Mouse (Mus musculus): Measurements from ENCODE around the gene Mgea5. TPM values are rescaled to one million over a fixed set of nuclear protein-coding genes. Genes with fewer than 3 reads are reported as not detected.

The Mgea5 gene
- polyA plus RNA-seq, 1 experiment = 80.8 TPM

GRCm38 (mm10) chr19:45804593-45805368 is 21.1 kb upstream of the Mgea5 start:
- TF ChIP-seq POLR2A (IDR thresholded peaks at IDR 0.05; ENCODE audit: borderline replicate concordance, control insufficient read depth, low read depth, low read length) (no peak), CTCF (IDR thresholded peaks at IDR 0.05; ENCODE audit: control insufficient read depth, insufficient read depth, low read length) (peak; percentile 77)
- 33% methylated on average over 12 of the region's 12 CpGs for WGBS
- Histone ChIP-seq H3K27ac (ENCODE audit: control insufficient read depth, insufficient read depth, low read depth, low read length, poor library complexity) (no peak overlapping the region), H3K4me1 (ENCODE audit: control insufficient read depth, insufficient read depth, low read length) (no peaks in the 10 kb centered on the region), H3K4me3 (replicated peaks; ENCODE audit: control insufficient read depth, low read depth, low read length) (no peak overlapping the region)

GRCm38 (mm10) chr19:45803408-45803807 is 19.8 kb upstream of the Mgea5 start:
- Histone ChIP-seq H3K4me3 (replicated peaks; ENCODE audit: control insufficient read depth, low read depth, low read length) (no peak overlapping the region), H3K4me1 (ENCODE audit: control insufficient read depth, insufficient read depth, low read length) (no peaks in the 10 kb centered on the region), H3K27ac (ENCODE audit: control insufficient read depth, insufficient read depth, low read depth, low read length, poor library complexity) (no peak overlapping the region)
- 31% methylated on average over 4 of the region's 4 CpGs for whole genome bisulfite sequencing
- TF ChIP-seq POLR2A (IDR thresholded peaks at IDR 0.05; ENCODE audit: borderline replicate concordance, control insufficient read depth, low read depth, low read length) (no peak), CTCF (IDR thresholded peaks at IDR 0.05; ENCODE audit: control insufficient read depth, insufficient read depth, low read length) (no peak)

GRCm38 (mm10) chr19:45802702-45803101 is 19.1 kb upstream of the Mgea5 start:
- WGBS = 54% methylated on average over 4 of the region's 4 CpGs
- H3K4me1 ChIP-seq (ENCODE audit: control insufficient read depth, insufficient read depth, low read length) = no peaks in the 10 kb centered on the region
- H3K4me3 ChIP-seq (replicated peaks; ENCODE audit: control insufficient read depth, low read depth, low read length) = no peak overlapping the region
- no peak for TF ChIP-seq CTCF (IDR thresholded peaks at IDR 0.05; ENCODE audit: control insufficient read depth, insufficient read depth, low read length)
- no peak for TF ChIP-seq POLR2A (IDR thresholded peaks at IDR 0.05; ENCODE audit: borderline replicate concordance, control insufficient read depth, low read depth, low read length)
- H3K27ac ChIP-seq (ENCODE audit: control insufficient read depth, insufficient read depth, low read depth, low read length, poor library complexity) = no peak overlapping the region

- Histone ChIP-seq H3K4me3 (replicated peaks; ENCODE audit: control insufficient read depth, low read depth, low read length) (no peak overlapping the region), H3K4me1 (ENCODE audit: control insufficient read depth, insufficient read depth, low read length) (peaks cover 2% of the 10 kb centered on the region), H3K27ac (ENCODE audit: control insufficient read depth, insufficient read depth, low read depth, low read length, poor library complexity) (no peak overlapping the region)
- TF ChIP-seq POLR2A (IDR thresholded peaks at IDR 0.05; ENCODE audit: borderline replicate concordance, control insufficient read depth, low read depth, low read length) = no peak
- TF ChIP-seq CTCF (IDR thresholded peaks at IDR 0.05; ENCODE audit: control insufficient read depth, insufficient read depth, low read length) = no peak
- WGBS = 93% methylated on average over 15 of the region's 15 CpGs
Observed at GRCm38 (mm10) chr19:45796879-45797278, 13.2 kb upstream of the Mgea5 start.

- WGBS = 65% methylated on average over 15 of the region's 15 CpGs
- TF ChIP-seq CTCF (IDR thresholded peaks at IDR 0.05; ENCODE audit: control insufficient read depth, insufficient read depth, low read length) (no peak), POLR2A (IDR thresholded peaks at IDR 0.05; ENCODE audit: borderline replicate concordance, control insufficient read depth, low read depth, low read length) (no peak)
- Histone ChIP-seq H3K4me1 (ENCODE audit: control insufficient read depth, insufficient read depth, low read length) (peaks cover 2% of the 10 kb centered on the region), H3K4me3 (replicated peaks; ENCODE audit: control insufficient read depth, low read depth, low read length) (no peak overlapping the region), H3K27ac (ENCODE audit: control insufficient read depth, insufficient read depth, low read depth, low read length, poor library complexity) (no peak overlapping the region)
Observed at GRCm38 (mm10) chr19:45796061-45796556, 12.5 kb upstream of the Mgea5 start.

- Histone ChIP-seq H3K4me3 (replicated peaks; ENCODE audit: control insufficient read depth, low read depth, low read length) (no peak overlapping the region), H3K4me1 (ENCODE audit: control insufficient read depth, insufficient read depth, low read length) (peaks cover 2% of the 10 kb centered on the region), H3K27ac (ENCODE audit: control insufficient read depth, insufficient read depth, low read depth, low read length, poor library complexity) (no peak overlapping the region)
- 56% methylated on average over 15 of the region's 15 CpGs for WGBS
- no peak for TF ChIP-seq CTCF (IDR thresholded peaks at IDR 0.05; ENCODE audit: control insufficient read depth, insufficient read depth, low read length)
- TF ChIP-seq POLR2A (IDR thresholded peaks at IDR 0.05; ENCODE audit: borderline replicate concordance, control insufficient read depth, low read depth, low read length) = no peak
Observed at GRCm38 (mm10) chr19:45795406-45795944, 11.8 kb upstream of the Mgea5 start.

- TF ChIP-seq CTCF (IDR thresholded peaks at IDR 0.05; ENCODE audit: control insufficient read depth, insufficient read depth, low read length) (no peak), POLR2A (IDR thresholded peaks at IDR 0.05; ENCODE audit: borderline replicate concordance, control insufficient read depth, low read depth, low read length) (no peak)
- Histone ChIP-seq H3K4me3 (replicated peaks; ENCODE audit: control insufficient read depth, low read depth, low read length) (no peak overlapping the region), H3K4me1 (ENCODE audit: control insufficient read depth, insufficient read depth, low read length) (peaks cover 2% of the 10 kb centered on the region), H3K27ac (ENCODE audit: control insufficient read depth, insufficient read depth, low read depth, low read length, poor library complexity) (no peak overlapping the region)
- WGBS = 87% methylated on average over 6 of the region's 6 CpGs
Observed at GRCm38 (mm10) chr19:45794718-45795117, 11.1 kb upstream of the Mgea5 start.

GRCm38 (mm10) chr19:45792404-45792803 is 8.8 kb upstream of the Mgea5 start:
- Histone ChIP-seq H3K4me3 (replicated peaks; ENCODE audit: control insufficient read depth, low read depth, low read length) (no peak overlapping the region), H3K4me1 (ENCODE audit: control insufficient read depth, insufficient read depth, low read length) (peaks cover 2% of the 10 kb centered on the region), H3K27ac (ENCODE audit: control insufficient read depth, insufficient read depth, low read depth, low read length, poor library complexity) (no peak overlapping the region)
- no peak for TF ChIP-seq POLR2A (IDR thresholded peaks at IDR 0.05; ENCODE audit: borderline replicate concordance, control insufficient read depth, low read depth, low read length)
- no peak for TF ChIP-seq CTCF (IDR thresholded peaks at IDR 0.05; ENCODE audit: control insufficient read depth, insufficient read depth, low read length)
- WGBS = 90% methylated on average over 6 of the region's 6 CpGs

All from bone marrow, adult 2 months (tissue).